Mouse (Mus musculus) bone marrow, adult 2 months (tissue): ENCODE measurements around the gene Akap11.

Source experiments
- CTCF ChIP-seq: fragments of 200-500 bp; IDR thresholded peaks from 2 replicates; pipeline ENCODE4 v1.5.1; 2011; ENCODE audit warnings: low read length, control low read depth; ENCODE audit not compliant: control insufficient read depth, insufficient read depth
- POLR2A ChIP-seq: fragments of 200-500 bp; IDR thresholded peaks from 2 replicates; pipeline ENCODE4 v1.6.1; 2011; ENCODE audit warnings: low read depth, mild to moderate bottlenecking, control low read depth, low read length, borderline replicate concordance; ENCODE audit not compliant: control insufficient read depth

- no peak for TF ChIP-seq POLR2A
- TF ChIP-seq CTCF: no peak
Measured at GRCm38 (mm10) chr14:78584222-78584621, 47.6 kb upstream of the Akap11 start.
